Comparison of ENCODE assay signal across 14 mouse cellular contexts in the genomic region with DNA sequence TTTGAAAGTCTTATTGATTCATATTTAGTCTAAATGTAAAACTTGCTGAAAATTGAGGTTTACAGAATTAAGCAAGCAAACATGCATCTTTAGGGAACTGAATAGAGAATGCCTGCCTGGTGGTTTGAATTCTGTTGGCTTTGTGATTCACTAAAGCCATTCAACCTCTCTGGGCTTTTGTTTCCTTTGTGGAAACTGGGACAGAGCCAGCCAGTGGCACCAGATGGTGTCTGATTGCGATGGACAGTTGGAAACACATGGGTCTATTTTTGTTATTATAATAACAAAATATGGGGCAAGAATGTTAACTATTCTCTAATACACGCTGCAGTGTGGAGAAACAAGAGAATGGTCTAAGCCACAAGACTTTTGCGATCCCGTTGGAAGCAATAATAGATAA. TPM values are rescaled to one million over a fixed set of nuclear protein-coding genes. Genes with fewer than 3 reads are reported as not detected.
DNase-seq lines count a peak whose midpoint lies in the region; ATAC-seq and TF ChIP-seq lines count a peak whose summit lies in the region.
"Had no signal": no experiment of that assay in that cellular context is flagged by ENCODE, and none has a peak within 500 bp of the region (broad histone marks: within the 10 kb centered on the region; RNA-seq: fewer than 3 reads in every experiment).

No protein-coding gene starts in this region.

- no peaks in the 10 kb centered on the region for H3K36me3 ChIP-seq in forebrain, embryonic 12.5 days (replicated peaks)
- H3K36me3 ChIP-seq in midbrain, embryonic 14.5 days (ENCODE audit: control insufficient read depth, insufficient read depth, low read length), result no peaks in the 10 kb centered on the region
- no peaks in the 10 kb centered on the region for H3K36me3 ChIP-seq in kidney, embryonic 16.5 days (ENCODE audit: insufficient read depth, low read length)
- H3K36me3 ChIP-seq: embryonic facial prominence, embryonic 15.5 days had no signal

- no peaks in the 10 kb centered on the region for H3K9me3 ChIP-seq in forebrain, embryonic 12.5 days
- no peaks in the 10 kb centered on the region for H3K9me3 ChIP-seq in midbrain, embryonic 14.5 days (ENCODE audit: control insufficient read depth, low read length)
- H3K9me3 ChIP-seq in kidney, embryonic 16.5 days (ENCODE audit: low read length), result no peaks in the 10 kb centered on the region
- H3K9me3 ChIP-seq: embryonic facial prominence, embryonic 15.5 days had no signal

- no peak overlapping the region for H3K4me2 ChIP-seq in forebrain, embryonic 12.5 days
- no peak overlapping the region for H3K4me2 ChIP-seq in midbrain, embryonic 14.5 days (ENCODE audit: low read length)
- no peak overlapping the region for H3K4me2 ChIP-seq in kidney, embryonic 16.5 days (replicated peaks; ENCODE audit: low read depth, low read length)
- H3K4me2 ChIP-seq: embryonic facial prominence, embryonic 15.5 days had no signal

- peak; percentile 74 for ATAC-seq in cerebellum, adult (ENCODE audit: insufficient number of reproducible peaks, low FRiP score, low TSS enrichment)
- peak; percentile 53; the same call in 1 of the 2 replicates for ATAC-seq in forebrain, embryonic 12.5 days (ENCODE audit: low FRiP score)
- ATAC-seq in midbrain, embryonic 14.5 days (ENCODE audit: low FRiP score, low TSS enrichment), result peak; percentile 49
- ATAC-seq in kidney, embryonic 16.5 days (ENCODE audit: low FRiP score, low TSS enrichment), result no peak

- 10% methylated on average over 4 of the region's 4 CpGs for WGBS in cerebellum, adult 2 months
- WGBS in forebrain, embryonic 12.5 days, result 15% methylated on average over 4 of the region's 4 CpGs
- 3% methylated on average over 4 of the region's 4 CpGs for WGBS in midbrain, embryonic 14.5 days
- WGBS in kidney, embryonic 16.5 days, result 83% methylated on average over 4 of the region's 4 CpGs

- no peaks in the 10 kb centered on the region for H3K4me1 ChIP-seq in cerebellum, adult 2 months (ENCODE audit: control insufficient read depth, insufficient read depth, low read length)
- peaks cover 16% of the 10 kb centered on the region for H3K4me1 ChIP-seq in forebrain, embryonic 12.5 days
- H3K4me1 ChIP-seq in midbrain, embryonic 14.5 days (ENCODE audit: control insufficient read depth, insufficient read depth, low read length), result 0 out of 2 replicates have a peak, but pooled peaks cover 10% of the 10 kb centered on the region
- no peaks in the 10 kb centered on the region for H3K4me1 ChIP-seq in kidney, embryonic 16.5 days (ENCODE audit: insufficient read depth, low read length)
- H3K4me1 ChIP-seq: embryonic facial prominence, embryonic 15.5 days had no signal

- no peak for DNase-seq in cerebellum, postnatal 4 days (ENCODE audit: low spot score in 2 of 2)
- peak; percentile 73 to 81 for DNase-seq in cerebellum, adult 2 months
- peak; percentile 70 for DNase-seq in midbrain, embryonic 14.5 days
- no peak for DNase-seq in layer of hippocampus, adult 11-12 months (ENCODE audit: low spot score)
- DNase-seq in adrenal gland, adult 8-10 months, result no peak
- DNase-seq: adrenal gland, postnatal 25 days; gastrocnemius, postnatal 14 days; heart, postnatal 10 days; right cerebral cortex, postnatal 4 days had no signal

- no peak overlapping the region for H3K4me3 ChIP-seq in cerebellum, adult 2 months (replicated peaks; ENCODE audit: insufficient read depth, low read depth, low read length)
- H3K4me3 ChIP-seq in forebrain, embryonic 12.5 days (replicated peaks), result no peak overlapping the region
- H3K4me3 ChIP-seq in midbrain, embryonic 14.5 days (replicated peaks; ENCODE audit: low read depth, low read length), result no peak overlapping the region
- no peak overlapping the region for H3K4me3 ChIP-seq in kidney, embryonic 16.5 days (ENCODE audit: low read length)
- H3K4me3 ChIP-seq: embryonic facial prominence, embryonic 15.5 days had no signal

- H3K27me3 ChIP-seq in cerebellum, adult 2 months (ENCODE audit: control insufficient read depth, insufficient read depth, low read length), result no peaks in the 10 kb centered on the region
- no peaks in the 10 kb centered on the region; the same call in 1 of the 2 replicates for H3K27me3 ChIP-seq in forebrain, embryonic 12.5 days
- H3K27me3 ChIP-seq in midbrain, embryonic 14.5 days (ENCODE audit: control insufficient read depth, insufficient read depth, low read length), result no peaks in the 10 kb centered on the region
- no peaks in the 10 kb centered on the region for H3K27me3 ChIP-seq in kidney, embryonic 16.5 days (ENCODE audit: insufficient read depth, low read length)
- H3K27me3 ChIP-seq: embryonic facial prominence, embryonic 15.5 days had no signal

- TF ChIP-seq POLR2A in cerebellum, adult 2 months (IDR thresholded peaks at IDR 0.05; ENCODE audit: borderline replicate concordance, insufficient read depth, low read length), result no peak

- H3K9ac ChIP-seq in forebrain, embryonic 12.5 days, result no peak overlapping the region
- H3K9ac ChIP-seq in midbrain, embryonic 14.5 days (replicated peaks; ENCODE audit: low read length), result no peak overlapping the region
- no peak overlapping the region for H3K9ac ChIP-seq in kidney, embryonic 16.5 days (replicated peaks; ENCODE audit: low read length)
- H3K9ac ChIP-seq: embryonic facial prominence, embryonic 15.5 days; liver, embryonic 14.5 days had no signal

- no peak for TF ChIP-seq CTCF in cerebellum, adult 2 months (IDR thresholded peaks at IDR 0.05; ENCODE audit: borderline replicate concordance, insufficient read depth, low read depth, low read length)

- H3K27ac ChIP-seq in cerebellum, adult 2 months (ENCODE audit: insufficient read depth, low read length), result no peak overlapping the region
- no peak overlapping the region for H3K27ac ChIP-seq in forebrain, embryonic 12.5 days
- no peak overlapping the region; the same call in 1 of the 2 replicates for H3K27ac ChIP-seq in midbrain, embryonic 14.5 days (replicated peaks; ENCODE audit: low read depth, low read length)
- H3K27ac ChIP-seq in kidney, embryonic 16.5 days (ENCODE audit: low read length), result no peak overlapping the region
- H3K27ac ChIP-seq: embryonic facial prominence, embryonic 15.5 days; liver, embryonic 14.5 days had no signal

RNA-seq across cellular contexts. Expression of gene Serinc1, which starts 39.8 kb away (rescaled TPM):
- polyA plus RNA-seq in cerebellum, adult 2 months (2012; rRNA removed), result 581 and 607 TPM in 2 replicates
- polyA plus RNA-seq in forebrain, embryonic 12.5 days (2016; fragmentation: Nextera tagmentation; extraction: Ambion mirVana), result 211 and 213 TPM in 2 replicates
- 387 and 476 TPM in 2 replicates for polyA plus RNA-seq in midbrain, embryonic 14.5 days (2014; fragmentation: Nextera tagmentation; extraction: Ambion mirVana)
- 100 to 1,000 TPM; 321 to 388 (median 383) TPM for total RNA-seq in adrenal gland, adult 8-10 months (2022)
- 153 and 163 TPM in 2 replicates for polyA plus RNA-seq in kidney, embryonic 16.5 days (2015; fragmentation: Nextera tagmentation; extraction: Ambion mirVana)

RNA-seq across cellular contexts. Expression of gene Pkib, which starts 59.7 kb away (rescaled TPM):
- 89.3 and 98.1 TPM in 2 replicates for polyA plus RNA-seq in cerebellum, adult 2 months (2012; rRNA removed)
- polyA plus RNA-seq in forebrain, embryonic 12.5 days (2016; fragmentation: Nextera tagmentation; extraction: Ambion mirVana), result 1.0 and 2.4 TPM in 2 replicates
- polyA plus RNA-seq in midbrain, embryonic 14.5 days (2014; fragmentation: Nextera tagmentation; extraction: Ambion mirVana), result 2.9 and 3.6 TPM in 2 replicates
- total RNA-seq in adrenal gland, adult 8-10 months (2022), result 1 to 10 TPM; 1.9 to 3.9 (median 2.2) TPM
- polyA plus RNA-seq in kidney, embryonic 16.5 days (2015; fragmentation: Nextera tagmentation; extraction: Ambion mirVana), result 4.1 and 5.1 TPM in 2 replicates
- total RNA-seq: gastrocnemius, postnatal 14 days had no signal

Comparison
In these comparisons a context has a peak if more than half of its experiments do, and no peak if none do; other contexts are left out.
1. DNase-seq: peak in cerebellum, adult 2 months (2 of 2) and midbrain, embryonic 14.5 days (single experiment); none in cerebellum, postnatal 4 days (0 of 2), layer of hippocampus, adult 11-12 months (single experiment) and adrenal gland, adult 8-10 months (single experiment).
2. RNA of gene Pkib, which starts 59.7 kb away (polyA plus RNA-seq): 89.3 to 98.1 TPM in cerebellum, adult 2 months; 4.1 to 5.1 TPM in kidney, embryonic 16.5 days, 2.9 to 3.6 TPM in midbrain, embryonic 14.5 days and 1.0 to 2.4 TPM in forebrain, embryonic 12.5 days; every median in the first group is over 10 times any median in the second.